Mouse (Mus musculus): ENCODE data around the gene Ivd.

DNA sequence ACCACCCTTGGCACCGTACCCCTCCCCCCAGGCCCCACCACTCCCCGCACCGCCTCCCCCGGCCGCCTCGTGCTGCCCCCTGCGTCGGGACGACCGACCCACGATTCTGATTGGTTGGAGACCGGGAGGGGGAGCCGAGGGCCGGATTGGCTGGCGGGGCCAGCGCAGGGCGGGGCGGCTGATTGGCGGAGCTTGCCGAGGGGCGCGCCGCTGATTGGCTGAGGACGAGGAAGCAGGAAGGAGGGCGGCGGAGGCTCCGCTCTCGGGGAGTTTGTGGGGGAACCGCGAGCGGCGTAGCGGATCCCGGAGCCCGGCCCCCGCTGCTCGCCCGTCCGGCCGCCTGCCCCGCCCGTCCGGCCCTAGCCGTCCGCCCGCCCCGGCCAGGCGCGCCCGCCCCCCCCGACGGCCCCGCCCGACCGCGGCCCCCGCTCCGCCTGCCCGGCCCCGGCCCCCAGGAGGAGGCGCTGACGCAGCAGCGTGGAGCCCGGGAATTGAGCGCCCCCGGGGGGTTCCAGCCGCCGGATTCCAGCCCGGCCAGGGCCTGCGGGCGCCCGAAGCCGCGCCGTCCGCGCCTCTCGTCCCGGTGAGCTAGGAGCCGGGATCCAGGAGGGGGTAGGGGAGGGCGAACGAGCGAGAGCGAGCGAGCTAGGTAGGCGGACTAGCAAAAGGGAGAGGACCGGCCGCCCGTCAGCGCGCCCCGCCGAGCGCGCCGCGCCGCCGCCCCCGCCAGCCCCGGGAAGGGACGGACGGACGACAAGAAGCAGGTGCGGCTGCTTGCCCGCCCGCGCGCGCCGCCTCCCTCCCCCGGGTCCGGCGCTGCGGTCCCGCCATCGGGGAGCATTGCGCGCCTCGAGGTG lies 39.6 kb downstream of the Ivd start:
- TF ChIP-seq CTCF (IDR thresholded peaks at IDR 0.05) (no peak), EP300 (IDR thresholded peaks at IDR 0.05; ENCODE audit: insufficient read depth, low read depth, low read length) (no peak), POLR2A (IDR thresholded peaks at IDR 0.05; ENCODE audit: insufficient read depth, low read depth, low read length) (peak; percentile 41; the same call in 1 of the 2 replicates)

All from heart, adult 2 months (tissue).